Mouse (Mus musculus): ENCODE data around the gene Clns1a. TPM values are rescaled to one million over a fixed set of nuclear protein-coding genes. Genes with fewer than 3 reads are reported as not detected.

Clns1a gene
- polyA plus RNA-seq (2016; fragmentation: Nextera tagmentation; extraction: Ambion mirVana) = 103 and 106 TPM in 2 replicates

- Histone ChIP-seq H3K4me1 (replicated peaks) (peaks cover 7% of the 10 kb centered on the region; the same call in 1 of the 2 replicates), H3K4me2 (peak within 1 kb of the TSS; percentile 88), H3K9me3 (replicated peaks) (no peaks in the 10 kb centered on the region; the same call in 1 of the 2 replicates), H3K27ac (ENCODE audit: poor library complexity, severe bottlenecking) (peak within 1 kb of the TSS; percentile 18; the same call in 1 of the 2 replicates), H3K36me3 (peaks cover 20% of the 10 kb centered on the region), H3K4me3 (peak within 1 kb of the TSS; percentile 81), H3K27me3 (replicated peaks) (no peaks in the 10 kb centered on the region), H3K9ac (peak within 1 kb of the TSS; percentile 88)
- under 1% methylated on average over 63 of the region's 63 CpGs for WGBS
- peak; percentile 93 for ATAC-seq (ENCODE audit: insufficient number of reproducible peaks, low FRiP score)
Observed at GRCm38 (mm10) chr7:97696506-97697254, at the start of gene Clns1a. Gene Clns1a, plus strand, starts transcription at chr7:97696634.

GRCm38 (mm10) chr7:97647656-97648055 lies 48.8 kb upstream of the Clns1a start:
- Histone ChIP-seq H3K27me3 (replicated peaks) (no peaks in the 10 kb centered on the region), H3K4me2 (no peak overlapping the region), H3K9me3 (replicated peaks) (no peaks in the 10 kb centered on the region), H3K4me1 (replicated peaks) (no peaks in the 10 kb centered on the region), H3K9ac (no peak overlapping the region), H3K27ac (ENCODE audit: poor library complexity, severe bottlenecking) (no peak overlapping the region), H3K36me3 (peaks cover 9% of the 10 kb centered on the region), H3K4me3 (no peak overlapping the region)
- WGBS = 87% methylated on average over 5 of the region's 5 CpGs
- no peak for ATAC-seq (ENCODE audit: insufficient number of reproducible peaks, low FRiP score)

- WGBS = 88% methylated on average over 4 of the region's 4 CpGs
- no peak overlapping the region for H3K4me2 ChIP-seq
- ATAC-seq (ENCODE audit: insufficient number of reproducible peaks, low FRiP score) = no peak
- H3K27me3 ChIP-seq (replicated peaks) = no peaks in the 10 kb centered on the region
- H3K4me1 ChIP-seq (replicated peaks) = no peaks in the 10 kb centered on the region
- H3K9me3 ChIP-seq (replicated peaks) = no peaks in the 10 kb centered on the region
- no peak overlapping the region for H3K9ac ChIP-seq
- H3K4me3 ChIP-seq = no peak overlapping the region
- H3K27ac ChIP-seq (ENCODE audit: poor library complexity, severe bottlenecking) = no peak overlapping the region
- H3K36me3 ChIP-seq = peaks cover 27% of the 10 kb centered on the region
Observed at GRCm38 (mm10) chr7:97650729-97651128, 45.7 kb upstream of the Clns1a start.

GRCm38 (mm10) chr7:97656144-97656543 lies 40.3 kb upstream of the Clns1a start:
- no peak overlapping the region for H3K4me2 ChIP-seq
- H3K4me3 ChIP-seq = no peak overlapping the region
- H3K27me3 ChIP-seq (replicated peaks) = no peaks in the 10 kb centered on the region
- no peaks in the 10 kb centered on the region for H3K4me1 ChIP-seq (replicated peaks)
- no peak overlapping the region for H3K9ac ChIP-seq
- 80% methylated on average over 6 of the region's 6 CpGs for WGBS
- no peak for ATAC-seq (ENCODE audit: insufficient number of reproducible peaks, low FRiP score)
- H3K36me3 ChIP-seq = peaks cover 33% of the 10 kb centered on the region
- H3K27ac ChIP-seq (ENCODE audit: poor library complexity, severe bottlenecking) = no peak overlapping the region
- no peaks in the 10 kb centered on the region for H3K9me3 ChIP-seq (replicated peaks)

GRCm38 (mm10) chr7:97661634-97662033 lies 34.8 kb upstream of the Clns1a start:
- H3K9ac ChIP-seq = no peak overlapping the region
- no peaks in the 10 kb centered on the region for H3K27me3 ChIP-seq (replicated peaks)
- H3K4me1 ChIP-seq (replicated peaks) = no peaks in the 10 kb centered on the region
- H3K4me3 ChIP-seq = no peak overlapping the region
- peaks cover 45% of the 10 kb centered on the region for H3K36me3 ChIP-seq
- no peak overlapping the region for H3K27ac ChIP-seq (ENCODE audit: poor library complexity, severe bottlenecking)
- no peak overlapping the region for H3K4me2 ChIP-seq
- H3K9me3 ChIP-seq (replicated peaks) = no peaks in the 10 kb centered on the region
- WGBS = 84% methylated on average over 4 of the region's 4 CpGs
- ATAC-seq (ENCODE audit: insufficient number of reproducible peaks, low FRiP score) = no peak

GRCm38 (mm10) chr7:97679239-97679638 lies 17.2 kb upstream of the Clns1a start:
- no peak overlapping the region for H3K4me3 ChIP-seq
- no peak overlapping the region for H3K9ac ChIP-seq
- peaks cover 50% of the 10 kb centered on the region for H3K36me3 ChIP-seq
- ATAC-seq (ENCODE audit: insufficient number of reproducible peaks, low FRiP score) = no peak
- no peaks in the 10 kb centered on the region for H3K27me3 ChIP-seq (replicated peaks)
- no peaks in the 10 kb centered on the region for H3K9me3 ChIP-seq (replicated peaks)
- H3K4me1 ChIP-seq (replicated peaks) = no peaks in the 10 kb centered on the region
- no peak overlapping the region for H3K27ac ChIP-seq (ENCODE audit: poor library complexity, severe bottlenecking)
- WGBS = 20% methylated on average over 1 of the region's 1 CpGs
- H3K4me2 ChIP-seq = no peak overlapping the region

- Histone ChIP-seq H3K4me3 (no peak overlapping the region), H3K27me3 (replicated peaks) (no peaks in the 10 kb centered on the region), H3K27ac (ENCODE audit: poor library complexity, severe bottlenecking) (no peak overlapping the region), H3K9me3 (replicated peaks) (no peaks in the 10 kb centered on the region), H3K9ac (no peak overlapping the region), H3K36me3 (peaks cover 29% of the 10 kb centered on the region), H3K4me1 (replicated peaks) (no peaks in the 10 kb centered on the region), H3K4me2 (no peak overlapping the region)
- no peak for ATAC-seq (ENCODE audit: insufficient number of reproducible peaks, low FRiP score)
- WGBS = 82% methylated on average over 2 of the region's 2 CpGs
Observed at GRCm38 (mm10) chr7:97687831-97688230, 8.6 kb upstream of the Clns1a start.

GRCm38 (mm10) chr7:97695441-97695840 lies 993 bp upstream of the Clns1a start:
- ATAC-seq (ENCODE audit: insufficient number of reproducible peaks, low FRiP score) = no peak
- Histone ChIP-seq H3K9ac (no peak overlapping the region), H3K4me1 (replicated peaks) (peaks cover 7% of the 10 kb centered on the region; the same call in 1 of the 2 replicates), H3K9me3 (replicated peaks) (no peaks in the 10 kb centered on the region; the same call in 1 of the 2 replicates), H3K4me3 (no peak overlapping the region), H3K4me2 (no peak overlapping the region), H3K36me3 (peaks cover 20% of the 10 kb centered on the region), H3K27ac (ENCODE audit: poor library complexity, severe bottlenecking) (no peak overlapping the region), H3K27me3 (replicated peaks) (no peaks in the 10 kb centered on the region)
- WGBS = 89% methylated on average over 1 of the region's 1 CpGs

GRCm38 (mm10) chr7:97696133-97696505 lies 315 bp upstream of the Clns1a start:
- H3K9me3 ChIP-seq (replicated peaks) = no peaks in the 10 kb centered on the region; the same call in 1 of the 2 replicates
- peak overlapping the region; percentile 88 for H3K4me2 ChIP-seq
- ATAC-seq (ENCODE audit: insufficient number of reproducible peaks, low FRiP score) = peak; percentile 49
- peaks cover 7% of the 10 kb centered on the region; the same call in 1 of the 2 replicates for H3K4me1 ChIP-seq (replicated peaks)
- H3K27me3 ChIP-seq (replicated peaks) = no peaks in the 10 kb centered on the region
- peak overlapping the region; percentile 81 for H3K4me3 ChIP-seq
- peaks cover 20% of the 10 kb centered on the region for H3K36me3 ChIP-seq
- 36% methylated on average over 19 of the region's 19 CpGs for WGBS
- H3K9ac ChIP-seq = peak overlapping the region; percentile 88
- no peak overlapping the region for H3K27ac ChIP-seq (ENCODE audit: poor library complexity, severe bottlenecking)

GRCm38 (mm10) chr7:97700173-97700572 lies 3.7 kb downstream of the Clns1a start:
- WGBS = 91% methylated on average over 4 of the region's 4 CpGs
- no peaks in the 10 kb centered on the region; the same call in 1 of the 2 replicates for H3K9me3 ChIP-seq (replicated peaks)

GRCm38 (mm10) chr7:97701106-97701505 lies 4.7 kb downstream of the Clns1a start:
- ATAC-seq (ENCODE audit: insufficient number of reproducible peaks, low FRiP score) = no peak
- no peaks in the 10 kb centered on the region; the same call in 1 of the 2 replicates for H3K9me3 ChIP-seq (replicated peaks)
- peaks cover 20% of the 10 kb centered on the region for H3K36me3 ChIP-seq
- H3K27me3 ChIP-seq (replicated peaks) = no peaks in the 10 kb centered on the region
- no peak overlapping the region for H3K4me2 ChIP-seq
- WGBS = 83% methylated on average over 6 of the region's 6 CpGs
- H3K4me1 ChIP-seq (replicated peaks) = peaks cover 4% of the 10 kb centered on the region; the same call in 1 of the 2 replicates
- H3K4me3 ChIP-seq = no peak overlapping the region
- H3K27ac ChIP-seq (ENCODE audit: poor library complexity, severe bottlenecking) = no peak overlapping the region
- no peak overlapping the region for H3K9ac ChIP-seq

More at GRCm38 (mm10) chr7:97700173-97700572, 3.7 kb downstream of the Clns1a start:
- no peak overlapping the region for H3K4me2 ChIP-seq
- H3K4me3 ChIP-seq = no peak overlapping the region
- H3K4me1 ChIP-seq (replicated peaks) = peaks cover 7% of the 10 kb centered on the region; the same call in 1 of the 2 replicates
- H3K27me3 ChIP-seq (replicated peaks) = no peaks in the 10 kb centered on the region
- H3K9ac ChIP-seq = no peak overlapping the region
- peaks cover 20% of the 10 kb centered on the region for H3K36me3 ChIP-seq
- H3K27ac ChIP-seq (ENCODE audit: poor library complexity, severe bottlenecking) = no peak overlapping the region
- ATAC-seq (ENCODE audit: insufficient number of reproducible peaks, low FRiP score) = no peak

All from heart, embryonic 12.5 days (tissue).